Mouse (Mus musculus) embryonic facial prominence, embryonic 14.5 days (tissue): ENCODE measurements around the gene Nptxr. TPM values are rescaled to one million over a fixed set of nuclear protein-coding genes. Genes with fewer than 3 reads are reported as not detected.

Experiments
- ATAC-seq: fragments of 200-750 bp; cut with Nextera tagmentation; 2 replicates; pipeline ENCODE4 v1.8.0; 2017; ENCODE audit warnings: low read depth, moderate number of reproducible peaks, moderate TSS enrichment
- DNase-seq: peaks from one replicate; pipeline ENCODE4 v3.0.0-alpha.2; 2015; ENCODE audit warnings: low spot score
- H3K27ac ChIP-seq: fragments of 300-500 bp; sonication (generic); replicated peaks from 2 replicates; pipeline ENCODE4 v1.5.1; 2014; ENCODE audit warnings: low read depth, mild to moderate bottlenecking, low read length, moderate library complexity
- H3K27me3 ChIP-seq: fragments of 300-500 bp; sonication (generic); replicated peaks from 2 replicates; pipeline ENCODE4 v1.6.1; 2014; ENCODE audit warnings: low read length; ENCODE audit not compliant: control insufficient read depth, insufficient read depth
- H3K36me3 ChIP-seq: fragments of 300-500 bp; sonication (generic); 2 replicates; pipeline ENCODE4 v1.6.1; 2014; ENCODE audit warnings: low read length, mixed read lengths; ENCODE audit not compliant: control insufficient read depth, insufficient read depth
- H3K4me1 ChIP-seq: fragments of 300-500 bp; sonication (generic); 2 replicates; pipeline ENCODE4 v1.6.1; 2014; ENCODE audit warnings: antibody characterized with exemption, low read length; ENCODE audit not compliant: control insufficient read depth, insufficient read depth
- H3K4me2 ChIP-seq: fragments of 300-500 bp; sonication (generic); 2 replicates; pipeline ENCODE4 v1.6.1; 2014; ENCODE audit warnings: low read depth, mild to moderate bottlenecking, low read length, moderate library complexity, mixed read lengths
- H3K4me3 ChIP-seq: fragments of 300-500 bp; sonication (generic); 2 replicates; pipeline ENCODE4 v1.5.1; 2014; ENCODE audit warnings: low read depth, mild to moderate bottlenecking, low read length
- H3K9ac ChIP-seq: fragments of 300-500 bp; sonication (generic); 2 replicates; pipeline ENCODE4 v1.6.1; 2014; ENCODE audit warnings: low read depth, mild to moderate bottlenecking, low read length, moderate library complexity, mixed read lengths
- H3K9me3 ChIP-seq: fragments of 300-500 bp; sonication (generic); 2 replicates; pipeline ENCODE4 v1.6.1; 2016; ENCODE audit warnings: low read length; ENCODE audit not compliant: control insufficient read depth
- WGBS: fragments of 180-500 bp; shearing (Covaris S2); extraction: QIAGEN DNeasy Blood & Tissue Kit; methylation state at CpG from one replicate; pipeline ENCODE4 v1.1.7; 2014; 5-methylcytosine and 5-hydroxymethylcytosine counted together
- polyA plus RNA-seq: library from polyadenylated mRNA; unstranded; fragments of >200 nt; fragmentation: Nextera tagmentation; extraction: Ambion mirVana; gene quantifications from 2 replicates; pipeline ENCODE4 v1.2.1, GENCODE M21; 2014

The Nptxr gene
- polyA plus RNA-seq, 1 experiment from 2014 or later = 3.2 TPM

DNA sequence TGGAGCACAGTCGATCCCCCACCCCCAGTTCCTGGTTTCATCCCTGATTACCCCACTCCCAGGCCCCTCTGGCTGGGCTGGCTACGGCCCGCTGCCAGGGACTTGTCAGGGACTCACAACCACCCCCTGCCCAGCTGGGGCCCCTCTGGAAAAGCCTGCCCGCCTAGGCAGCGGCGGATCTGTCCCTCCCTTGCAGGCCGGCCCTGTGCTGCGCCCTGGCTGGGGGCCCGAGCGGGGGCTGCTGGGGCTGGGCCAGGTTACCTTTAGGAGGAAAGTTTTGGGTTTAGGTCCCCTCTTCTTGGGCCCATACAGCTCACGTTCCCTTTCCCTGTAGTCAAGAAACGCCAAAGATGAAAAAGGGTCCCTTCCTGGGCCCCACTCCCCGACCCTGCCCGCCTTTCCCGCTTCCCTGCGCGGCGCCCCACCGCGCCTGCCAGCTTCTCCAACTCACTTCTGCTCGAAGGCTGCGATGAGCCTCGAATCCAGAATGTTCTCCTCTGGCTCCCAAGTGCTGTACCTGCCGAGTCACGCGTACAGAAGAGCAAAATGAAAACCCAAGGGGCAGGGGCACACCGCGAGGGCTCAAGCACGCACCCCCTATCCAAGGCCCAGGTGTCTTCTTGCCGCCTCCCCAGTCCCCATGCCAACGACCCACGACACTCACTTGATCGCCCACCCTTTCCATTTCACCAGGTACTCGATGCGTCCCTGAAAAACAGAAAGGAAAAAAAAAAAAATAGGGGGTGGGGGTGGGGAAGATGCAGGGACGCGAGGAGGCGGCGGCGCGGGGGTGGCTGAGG is 28.9 kb upstream of the Nptxr start:
- peak overlapping the region; percentile 85 for H3K4me2 ChIP-seq
- peak overlapping the region; percentile 89 for H3K4me3 ChIP-seq
- peaks cover 21% of the 10 kb centered on the region for H3K36me3 ChIP-seq
- peak overlapping the region; percentile 96 for H3K27ac ChIP-seq
- WGBS = under 1% methylated on average over 35 of the region's 41 CpGs
- H3K9me3 ChIP-seq = no peaks in the 10 kb centered on the region
- ATAC-seq = peak; percentile 38
- H3K9ac ChIP-seq = peak overlapping the region; percentile 90
- H3K4me1 ChIP-seq = peaks cover 22% of the 10 kb centered on the region
- DNase-seq = peak; percentile 83
- H3K27me3 ChIP-seq = no peaks in the 10 kb centered on the region

DNA sequence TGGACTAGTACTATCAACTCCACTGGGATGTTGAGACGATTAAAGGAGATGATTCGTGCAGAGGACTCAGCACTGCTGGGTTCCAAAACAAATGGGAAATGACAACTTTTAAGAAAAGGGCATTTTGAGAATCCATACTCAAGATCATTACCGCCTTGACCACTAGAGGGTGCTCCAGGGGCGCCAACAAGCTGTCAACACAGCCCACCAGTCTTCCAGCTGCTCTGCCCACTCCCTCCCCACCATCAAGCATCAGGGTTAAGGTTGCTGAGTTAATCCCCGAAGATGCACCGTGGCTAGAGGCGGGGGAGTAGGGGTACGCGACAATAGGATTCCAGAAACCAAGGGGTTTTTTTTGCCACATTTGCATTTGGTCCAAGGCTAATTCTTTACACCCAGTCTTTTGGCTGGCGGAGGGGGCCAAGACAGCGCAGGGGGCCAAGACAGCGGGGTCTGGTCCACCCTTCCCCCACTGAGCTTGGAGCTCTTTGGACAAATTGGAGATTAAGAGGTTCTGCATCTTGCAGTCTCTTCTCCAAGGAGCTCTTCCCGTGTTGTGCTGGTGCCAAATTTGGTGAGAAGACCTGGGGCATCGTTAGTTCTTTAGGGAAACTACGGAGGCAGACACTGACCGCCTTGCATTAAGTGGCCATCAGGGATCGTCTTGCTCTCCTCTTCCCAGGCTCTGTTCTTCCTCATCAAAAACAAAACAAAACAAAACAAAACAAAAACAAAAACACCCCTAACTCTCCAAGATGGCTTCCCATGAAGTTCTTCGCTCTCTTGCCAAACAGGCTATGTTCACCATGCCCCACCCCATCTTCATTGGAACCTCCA is 27.7 kb upstream of the Nptxr start:
- WGBS = 26% methylated on average over 18 of the region's 18 CpGs
- Histone ChIP-seq H3K27me3 (no peaks in the 10 kb centered on the region), H3K9me3 (no peaks in the 10 kb centered on the region), H3K4me3 (peak overlapping the region; percentile 89), H3K9ac (peak overlapping the region; percentile 90; the same call in 1 of the 2 replicates), H3K4me2 (peak overlapping the region; percentile 85), H3K36me3 (peaks cover 32% of the 10 kb centered on the region), H3K27ac (peak overlapping the region; percentile 96), H3K4me1 (peaks cover 22% of the 10 kb centered on the region)
- DNase-seq = peak; percentile 92
- peak; percentile 28; the same call in 1 of the 2 replicates for ATAC-seq

DNA sequence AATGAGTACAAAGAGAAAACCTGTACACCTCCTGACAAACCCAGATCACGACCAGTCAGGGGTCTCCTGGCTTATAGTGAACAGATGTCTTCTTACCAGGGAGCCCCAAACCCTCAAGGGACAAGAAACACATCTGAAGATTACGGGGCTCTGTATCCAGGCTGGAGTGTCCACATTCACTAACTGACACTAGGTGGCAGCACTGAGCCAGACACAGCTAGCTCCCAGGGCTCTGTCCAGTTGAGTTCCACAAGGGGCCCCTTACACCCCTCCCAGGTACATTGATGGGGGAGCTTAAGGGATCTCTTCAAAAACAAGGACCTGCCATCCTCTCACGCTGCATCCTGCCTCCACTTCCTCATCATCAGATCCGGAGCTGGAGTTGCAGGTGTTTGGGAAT is 25.8 kb upstream of the Nptxr start:
- H3K27me3 ChIP-seq = no peaks in the 10 kb centered on the region
- peaks cover 50% of the 10 kb centered on the region for H3K36me3 ChIP-seq
- ATAC-seq (no peak), DNase-seq (peak; percentile 87)
- H3K4me3 ChIP-seq = no peak overlapping the region
- H3K27ac ChIP-seq = no peak overlapping the region
- H3K9me3 ChIP-seq = no peaks in the 10 kb centered on the region
- H3K9ac ChIP-seq = no peak overlapping the region
- no peak overlapping the region for H3K4me2 ChIP-seq
- peaks cover 20% of the 10 kb centered on the region for H3K4me1 ChIP-seq
- 12% methylated on average over 4 of the region's 4 CpGs for WGBS

DNA sequence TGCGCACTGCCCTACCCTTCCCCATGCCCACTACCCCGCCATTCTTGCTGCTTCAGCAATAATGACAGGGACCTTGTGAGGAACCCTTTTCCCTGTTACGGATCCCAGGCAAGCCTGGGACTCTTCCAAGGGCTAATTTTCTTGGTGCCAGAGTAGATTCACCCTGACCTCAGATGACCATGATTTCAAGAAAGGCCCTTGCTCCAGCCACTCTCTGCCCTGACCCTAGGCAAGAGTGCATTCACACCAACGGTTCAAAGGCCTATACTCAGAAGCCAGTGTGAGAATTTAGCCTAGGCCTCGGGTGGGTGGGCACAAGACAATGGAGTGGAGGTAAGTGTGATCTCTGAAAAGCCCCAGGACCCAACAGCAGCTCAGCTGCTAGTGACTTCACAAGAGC is 24.9 kb upstream of the Nptxr start:
- ATAC-seq (no peak), DNase-seq (no peak)
- Histone ChIP-seq H3K4me1 (peaks cover 12% of the 10 kb centered on the region), H3K9ac (no peak overlapping the region), H3K9me3 (no peaks in the 10 kb centered on the region), H3K4me3 (no peak overlapping the region), H3K36me3 (peaks cover 59% of the 10 kb centered on the region), H3K27ac (no peak overlapping the region), H3K4me2 (no peak overlapping the region), H3K27me3 (no peaks in the 10 kb centered on the region)
- WGBS = 77% methylated on average over 5 of the region's 5 CpGs

DNA sequence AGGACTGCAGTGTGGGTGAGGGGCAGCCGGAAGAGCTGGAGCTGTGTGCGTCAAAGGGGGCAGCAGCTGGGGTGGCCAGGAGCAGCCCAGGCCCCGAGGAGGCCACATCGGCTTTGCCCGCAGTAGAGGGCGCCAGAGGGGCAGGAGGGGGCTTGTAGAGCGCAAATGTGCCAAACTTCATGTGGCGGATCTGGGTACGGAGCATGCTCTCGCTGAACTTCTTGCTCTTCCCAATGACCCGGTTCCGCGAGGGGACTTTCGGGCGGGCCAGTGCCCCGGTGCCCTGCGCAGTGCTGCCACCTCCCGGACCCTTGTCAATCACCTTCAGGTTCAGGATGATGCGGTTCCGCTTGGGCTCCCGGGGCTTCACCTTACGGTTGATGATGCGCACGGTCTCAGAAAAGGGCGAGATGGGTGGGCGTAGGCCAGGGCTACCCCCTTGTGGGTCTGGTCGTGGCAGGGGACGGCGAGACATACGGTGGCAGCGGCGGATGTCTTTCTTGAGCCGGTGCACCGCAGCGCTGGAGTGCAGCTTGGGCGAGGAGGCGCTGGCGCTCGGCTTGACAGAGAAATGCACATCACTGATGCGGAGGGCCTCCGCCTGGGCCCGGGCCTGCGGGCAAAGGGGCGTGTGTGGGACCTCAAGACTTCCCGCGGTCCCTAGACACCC is 23.9 kb upstream of the Nptxr start:
- Histone ChIP-seq H3K9me3 (no peaks in the 10 kb centered on the region), H3K27ac (no peak overlapping the region), H3K9ac (no peak overlapping the region), H3K36me3 (peaks cover 66% of the 10 kb centered on the region), H3K4me2 (no peak overlapping the region), H3K4me3 (no peak overlapping the region), H3K4me1 (peaks cover 12% of the 10 kb centered on the region), H3K27me3 (no peaks in the 10 kb centered on the region)
- DNase-seq (no peak), ATAC-seq (no peak)
- WGBS = 69% methylated on average over 39 of the region's 46 CpGs

GRCm38 (mm10) chr15:79827778-79828210 is 23.2 kb upstream of the Nptxr start:
- no peaks in the 10 kb centered on the region for H3K9me3 ChIP-seq
- DNase-seq (no peak), ATAC-seq (no peak)
- no peak overlapping the region for H3K4me3 ChIP-seq
- H3K9ac ChIP-seq = no peak overlapping the region
- peaks cover 73% of the 10 kb centered on the region for H3K36me3 ChIP-seq
- H3K27ac ChIP-seq = no peak overlapping the region
- WGBS = 88% methylated on average over 9 of the region's 11 CpGs
- no peaks in the 10 kb centered on the region for H3K27me3 ChIP-seq
- H3K4me2 ChIP-seq = no peak overlapping the region
- peaks cover 11% of the 10 kb centered on the region for H3K4me1 ChIP-seq

DNA sequence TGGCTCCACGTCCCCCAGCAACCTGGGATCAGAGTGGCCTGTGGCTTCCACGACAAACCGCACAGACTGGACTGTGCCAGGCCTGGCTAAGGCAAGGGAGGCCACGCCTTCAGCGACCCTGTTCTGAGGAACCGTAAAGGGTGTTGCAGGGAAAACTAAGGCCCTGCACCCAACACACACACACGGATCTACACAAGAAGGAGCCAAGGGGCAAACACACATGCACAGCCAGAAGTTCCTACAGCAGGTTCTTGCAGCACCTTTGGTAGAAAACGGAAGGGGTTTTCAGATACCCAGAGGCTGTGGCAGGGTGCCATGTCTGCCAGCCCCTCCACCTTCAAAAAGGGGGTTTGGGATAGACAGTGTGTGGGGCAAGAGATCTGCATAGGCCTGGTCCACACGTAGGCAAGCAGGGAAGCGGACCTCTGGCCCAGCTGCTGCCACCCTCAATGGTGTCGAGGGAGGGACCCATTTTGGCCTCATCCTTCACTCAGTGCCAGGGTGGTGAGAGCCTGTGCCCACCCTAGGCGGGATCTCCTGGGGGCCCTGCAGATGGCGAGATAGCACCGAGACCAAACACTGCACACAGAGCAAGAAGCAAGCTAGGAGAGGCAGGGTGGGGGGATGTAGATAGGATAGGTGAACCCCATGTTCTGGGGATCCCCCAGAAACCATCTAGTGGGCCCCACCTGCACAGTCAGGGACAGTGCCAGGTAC is 22.7 kb upstream of the Nptxr start:
- Histone ChIP-seq H3K4me2 (no peak overlapping the region), H3K4me1 (peaks cover 8% of the 10 kb centered on the region), H3K9ac (no peak overlapping the region), H3K36me3 (peaks cover 76% of the 10 kb centered on the region), H3K27ac (no peak overlapping the region), H3K4me3 (no peak overlapping the region), H3K9me3 (no peaks in the 10 kb centered on the region), H3K27me3 (no peaks in the 10 kb centered on the region)
- no peak for DNase-seq
- 83% methylated on average over 14 of the region's 14 CpGs for WGBS
- ATAC-seq = no peak
